Mouse (Mus musculus): Measurements from ENCODE around the gene Cgnl1.

Gene Cgnl1

GRCm38 (mm10) chr9:71770991-71771767 lies at the start of gene Cgnl1:
Cgnl1 (minus strand) TSS chr9:71771602.
- peak; percentile 51 for DNase-seq (ENCODE audit: low read depth, low spot score)

- DNase-seq (ENCODE audit: low read depth, low spot score), result no peak
These were observed 47.1 kb upstream of the Cgnl1 start for GRCm38 (mm10) chr9:71818453-71818852.

GRCm38 (mm10) chr9:71816121-71816520 lies 44.7 kb upstream of the Cgnl1 start:
- no peak for DNase-seq (ENCODE audit: low read depth, low spot score)

GRCm38 (mm10) chr9:71813565-71813964 lies 42.2 kb upstream of the Cgnl1 start:
- no peak for DNase-seq (ENCODE audit: low read depth, low spot score)

- no peak for DNase-seq (ENCODE audit: low read depth, low spot score)
These were observed 41.5 kb upstream of the Cgnl1 start for GRCm38 (mm10) chr9:71812914-71813313.

- DNase-seq (ENCODE audit: low read depth, low spot score), result no peak
These were observed 41.0 kb upstream of the Cgnl1 start for GRCm38 (mm10) chr9:71812402-71812801.

- no peak for DNase-seq (ENCODE audit: low read depth, low spot score)
These were observed 40.0 kb upstream of the Cgnl1 start for GRCm38 (mm10) chr9:71811404-71811803.

GRCm38 (mm10) chr9:71810723-71811122 lies 39.3 kb upstream of the Cgnl1 start:
- DNase-seq (ENCODE audit: low read depth, low spot score), result no peak

- DNase-seq (ENCODE audit: low read depth, low spot score), result no peak
These were observed 37.3 kb upstream of the Cgnl1 start for GRCm38 (mm10) chr9:71808640-71809254.

GRCm38 (mm10) chr9:71807801-71808200 lies 36.4 kb upstream of the Cgnl1 start:
- DNase-seq (ENCODE audit: low read depth, low spot score), result no peak

GRCm38 (mm10) chr9:71806422-71806805 lies 35.0 kb upstream of the Cgnl1 start:
- peak; percentile 63 for DNase-seq (ENCODE audit: low read depth, low spot score)

GRCm38 (mm10) chr9:71805646-71806421 lies 34.4 kb upstream of the Cgnl1 start:
- DNase-seq (ENCODE audit: low read depth, low spot score), result no peak

- no peak for DNase-seq (ENCODE audit: low read depth, low spot score)
These were observed 32.7 kb upstream of the Cgnl1 start for GRCm38 (mm10) chr9:71804116-71804515.

- DNase-seq (ENCODE audit: low read depth, low spot score), result no peak
These were observed 31.9 kb upstream of the Cgnl1 start for GRCm38 (mm10) chr9:71803281-71803680.

- no peak for DNase-seq (ENCODE audit: low read depth, low spot score)
These were observed 28.2 kb upstream of the Cgnl1 start for GRCm38 (mm10) chr9:71799598-71799997.

GRCm38 (mm10) chr9:71798176-71798575 lies 26.8 kb upstream of the Cgnl1 start:
- no peak for DNase-seq (ENCODE audit: low read depth, low spot score)

GRCm38 (mm10) chr9:71777404-71777803 lies 6.0 kb upstream of the Cgnl1 start:
- no peak for DNase-seq (ENCODE audit: low read depth, low spot score)

- no peak for DNase-seq (ENCODE audit: low read depth, low spot score)
These were observed 4.9 kb upstream of the Cgnl1 start for GRCm38 (mm10) chr9:71776337-71776736.

- DNase-seq (ENCODE audit: low read depth, low spot score), result no peak
These were observed 2.2 kb upstream of the Cgnl1 start for GRCm38 (mm10) chr9:71773563-71773962.

GRCm38 (mm10) chr9:71772338-71772737 lies 936 bp upstream of the Cgnl1 start:
- no peak for DNase-seq (ENCODE audit: low read depth, low spot score)

GRCm38 (mm10) chr9:71770484-71770883 lies 918 bp downstream of the Cgnl1 start:
- no peak for DNase-seq (ENCODE audit: low read depth, low spot score)

GRCm38 (mm10) chr9:71769701-71770100 lies 1.7 kb downstream of the Cgnl1 start:
- no peak for DNase-seq (ENCODE audit: low read depth, low spot score)
